Mouse (Mus musculus): Measurements from ENCODE around the gene Lrrc72. TPM values are rescaled to one million over a fixed set of nuclear protein-coding genes. Genes with fewer than 3 reads are reported as not detected.

Gene Lrrc72
- polyA plus RNA-seq, 1 experiment from 2014 or later, result not detected

GRCm38 (mm10) chr12:36241171-36241570 is 12.0 kb downstream of the Lrrc72 start:
- no peaks in the 10 kb centered on the region for H3K9me3 ChIP-seq (ENCODE audit: control insufficient read depth, low read length)
- 88% methylated on average over 3 of the region's 3 CpGs for WGBS
- no peaks in the 10 kb centered on the region for H3K27me3 ChIP-seq (ENCODE audit: control insufficient read depth, insufficient read depth, low read length)
- no peak overlapping the region for H3K4me3 ChIP-seq (ENCODE audit: low read depth, low read length)
- no peak for ATAC-seq (ENCODE audit: insufficient number of reproducible peaks, low FRiP score, low TSS enrichment, low read depth)
- no peak overlapping the region for H3K27ac ChIP-seq (replicated peaks; ENCODE audit: low read depth, low read length)
- no peak for DNase-seq (ENCODE audit: low spot score)
- H3K36me3 ChIP-seq (ENCODE audit: control insufficient read depth, insufficient read depth, low read length), result no peaks in the 10 kb centered on the region
- no peak overlapping the region for H3K4me2 ChIP-seq (ENCODE audit: low read depth, severe bottlenecking)
- H3K4me1 ChIP-seq (ENCODE audit: control insufficient read depth, insufficient read depth, low read length), result no peaks in the 10 kb centered on the region
- H3K9ac ChIP-seq (ENCODE audit: low read length), result no peak overlapping the region

GRCm38 (mm10) chr12:36231386-36231785 is 21.8 kb downstream of the Lrrc72 start:
- no peak overlapping the region for H3K4me3 ChIP-seq (ENCODE audit: low read depth, low read length)
- H3K4me1 ChIP-seq (ENCODE audit: control insufficient read depth, insufficient read depth, low read length), result no peaks in the 10 kb centered on the region
- WGBS, result 84% methylated on average over 2 of the region's 2 CpGs

GRCm38 (mm10) chr12:36224392-36224791 is 28.8 kb downstream of the Lrrc72 start:
- DNase-seq (ENCODE audit: low spot score) (no peak), ATAC-seq (ENCODE audit: insufficient number of reproducible peaks, low FRiP score, low TSS enrichment, low read depth) (no peak)
- Histone ChIP-seq H3K4me3 (ENCODE audit: low read depth, low read length) (no peak overlapping the region), H3K27ac (replicated peaks; ENCODE audit: low read depth, low read length) (no peak overlapping the region), H3K27me3 (ENCODE audit: control insufficient read depth, insufficient read depth, low read length) (no peaks in the 10 kb centered on the region), H3K4me1 (ENCODE audit: control insufficient read depth, insufficient read depth, low read length) (no peaks in the 10 kb centered on the region), H3K9me3 (ENCODE audit: control insufficient read depth, low read length) (no peaks in the 10 kb centered on the region), H3K9ac (ENCODE audit: low read length) (no peak overlapping the region), H3K4me2 (ENCODE audit: low read depth, severe bottlenecking) (no peak overlapping the region), H3K36me3 (ENCODE audit: control insufficient read depth, insufficient read depth, low read length) (no peaks in the 10 kb centered on the region)
- WGBS, result 78% methylated on average over 4 of the region's 4 CpGs

More at GRCm38 (mm10) chr12:36231386-36231785, 21.8 kb downstream of the Lrrc72 start:
- Histone ChIP-seq H3K36me3 (ENCODE audit: control insufficient read depth, insufficient read depth, low read length) (no peaks in the 10 kb centered on the region), H3K9me3 (ENCODE audit: control insufficient read depth, low read length) (no peaks in the 10 kb centered on the region), H3K27ac (replicated peaks; ENCODE audit: low read depth, low read length) (no peak overlapping the region), H3K27me3 (ENCODE audit: control insufficient read depth, insufficient read depth, low read length) (no peaks in the 10 kb centered on the region), H3K9ac (ENCODE audit: low read length) (no peak overlapping the region), H3K4me2 (ENCODE audit: low read depth, severe bottlenecking) (no peak overlapping the region)
- ATAC-seq (ENCODE audit: insufficient number of reproducible peaks, low FRiP score, low TSS enrichment, low read depth) (no peak), DNase-seq (ENCODE audit: low spot score) (no peak)

- H3K4me2 ChIP-seq (ENCODE audit: low read depth, severe bottlenecking), result no peak overlapping the region
- H3K36me3 ChIP-seq (ENCODE audit: control insufficient read depth, insufficient read depth, low read length), result no peaks in the 10 kb centered on the region
- no peaks in the 10 kb centered on the region for H3K9me3 ChIP-seq (ENCODE audit: control insufficient read depth, low read length)
- no peak for DNase-seq (ENCODE audit: low spot score)
- H3K9ac ChIP-seq (ENCODE audit: low read length), result no peak overlapping the region
- H3K27ac ChIP-seq (replicated peaks; ENCODE audit: low read depth, low read length), result no peak overlapping the region
- H3K4me1 ChIP-seq (ENCODE audit: control insufficient read depth, insufficient read depth, low read length), result no peaks in the 10 kb centered on the region
- 76% methylated on average over 10 of the region's 10 CpGs for WGBS
- H3K27me3 ChIP-seq (ENCODE audit: control insufficient read depth, insufficient read depth, low read length), result no peaks in the 10 kb centered on the region
- H3K4me3 ChIP-seq (ENCODE audit: low read depth, low read length), result no peak overlapping the region
- ATAC-seq (ENCODE audit: insufficient number of reproducible peaks, low FRiP score, low TSS enrichment, low read depth), result no peak
Observed at GRCm38 (mm10) chr12:36216905-36217304, 36.3 kb downstream of the Lrrc72 start.

GRCm38 (mm10) chr12:36216230-36216629 is 37.0 kb downstream of the Lrrc72 start:
- no peaks in the 10 kb centered on the region for H3K9me3 ChIP-seq (ENCODE audit: control insufficient read depth, low read length)
- no peaks in the 10 kb centered on the region for H3K36me3 ChIP-seq (ENCODE audit: control insufficient read depth, insufficient read depth, low read length)
- H3K4me1 ChIP-seq (ENCODE audit: control insufficient read depth, insufficient read depth, low read length), result no peaks in the 10 kb centered on the region
- no peak overlapping the region for H3K9ac ChIP-seq (ENCODE audit: low read length)
- ATAC-seq (ENCODE audit: insufficient number of reproducible peaks, low FRiP score, low TSS enrichment, low read depth) (no peak), DNase-seq (ENCODE audit: low spot score) (no peak)
- 74% methylated on average over 4 of the region's 4 CpGs for WGBS
- H3K27me3 ChIP-seq (ENCODE audit: control insufficient read depth, insufficient read depth, low read length), result no peaks in the 10 kb centered on the region
- H3K27ac ChIP-seq (replicated peaks; ENCODE audit: low read depth, low read length), result no peak overlapping the region
- no peak overlapping the region for H3K4me3 ChIP-seq (ENCODE audit: low read depth, low read length)
- H3K4me2 ChIP-seq (ENCODE audit: low read depth, severe bottlenecking), result no peak overlapping the region

GRCm38 (mm10) chr12:36215149-36215480 is 38.1 kb downstream of the Lrrc72 start:
- DNase-seq (ENCODE audit: low spot score), result peak; percentile 71
- no peaks in the 10 kb centered on the region for H3K4me1 ChIP-seq (ENCODE audit: control insufficient read depth, insufficient read depth, low read length)
- no peak overlapping the region for H3K4me2 ChIP-seq (ENCODE audit: low read depth, severe bottlenecking)
- no peak overlapping the region for H3K4me3 ChIP-seq (ENCODE audit: low read depth, low read length)
- no peak for ATAC-seq (ENCODE audit: insufficient number of reproducible peaks, low FRiP score, low TSS enrichment, low read depth)
- H3K9ac ChIP-seq (ENCODE audit: low read length), result no peak overlapping the region
- WGBS, result 3% methylated on average over 1 of the region's 1 CpGs
- no peak overlapping the region for H3K27ac ChIP-seq (replicated peaks; ENCODE audit: low read depth, low read length)
- H3K36me3 ChIP-seq (ENCODE audit: control insufficient read depth, insufficient read depth, low read length), result no peaks in the 10 kb centered on the region
- no peaks in the 10 kb centered on the region for H3K9me3 ChIP-seq (ENCODE audit: control insufficient read depth, low read length)
- no peaks in the 10 kb centered on the region for H3K27me3 ChIP-seq (ENCODE audit: control insufficient read depth, insufficient read depth, low read length)

- H3K9me3 ChIP-seq (ENCODE audit: control insufficient read depth, low read length), result no peaks in the 10 kb centered on the region
- WGBS, result 50% methylated on average over 8 of the region's 8 CpGs
- H3K27ac ChIP-seq (replicated peaks; ENCODE audit: low read depth, low read length), result no peak overlapping the region
- no peak overlapping the region for H3K4me3 ChIP-seq (ENCODE audit: low read depth, low read length)
- no peak overlapping the region for H3K9ac ChIP-seq (ENCODE audit: low read length)
- no peak overlapping the region for H3K4me2 ChIP-seq (ENCODE audit: low read depth, severe bottlenecking)
- no peaks in the 10 kb centered on the region for H3K4me1 ChIP-seq (ENCODE audit: control insufficient read depth, insufficient read depth, low read length)
- DNase-seq (ENCODE audit: low spot score), result no peak
- no peaks in the 10 kb centered on the region for H3K27me3 ChIP-seq (ENCODE audit: control insufficient read depth, insufficient read depth, low read length)
- no peak for ATAC-seq (ENCODE audit: insufficient number of reproducible peaks, low FRiP score, low TSS enrichment, low read depth)
- no peaks in the 10 kb centered on the region for H3K36me3 ChIP-seq (ENCODE audit: control insufficient read depth, insufficient read depth, low read length)
Observed at GRCm38 (mm10) chr12:36214389-36215148, 38.6 kb downstream of the Lrrc72 start.

GRCm38 (mm10) chr12:36210096-36210495 is 43.1 kb downstream of the Lrrc72 start:
- no peaks in the 10 kb centered on the region for H3K9me3 ChIP-seq (ENCODE audit: control insufficient read depth, low read length)
- no peak for ATAC-seq (ENCODE audit: insufficient number of reproducible peaks, low FRiP score, low TSS enrichment, low read depth)
- WGBS, result 72% methylated on average over 4 of the region's 4 CpGs

GRCm38 (mm10) chr12:36208456-36208855 is 44.7 kb downstream of the Lrrc72 start:
- H3K9ac ChIP-seq (ENCODE audit: low read length), result no peak overlapping the region
- DNase-seq (ENCODE audit: low spot score) (peak; percentile 28), ATAC-seq (ENCODE audit: insufficient number of reproducible peaks, low FRiP score, low TSS enrichment, low read depth) (no peak)
- H3K27ac ChIP-seq (replicated peaks; ENCODE audit: low read depth, low read length), result no peak overlapping the region
- H3K4me1 ChIP-seq (ENCODE audit: control insufficient read depth, insufficient read depth, low read length), result 0 out of 2 replicates have a peak, but pooled peaks cover 3% of the 10 kb centered on the region
- no peaks in the 10 kb centered on the region for H3K9me3 ChIP-seq (ENCODE audit: control insufficient read depth, low read length)
- no peaks in the 10 kb centered on the region for H3K27me3 ChIP-seq (ENCODE audit: control insufficient read depth, insufficient read depth, low read length)
- no peak overlapping the region for H3K4me2 ChIP-seq (ENCODE audit: low read depth, severe bottlenecking)
- no peak overlapping the region for H3K4me3 ChIP-seq (ENCODE audit: low read depth, low read length)
- H3K36me3 ChIP-seq (ENCODE audit: control insufficient read depth, insufficient read depth, low read length), result no peaks in the 10 kb centered on the region
- 62% methylated on average over 19 of the region's 19 CpGs for WGBS

More at GRCm38 (mm10) chr12:36210096-36210495, 43.1 kb downstream of the Lrrc72 start:
- Histone ChIP-seq H3K4me2 (ENCODE audit: low read depth, severe bottlenecking) (no peak overlapping the region), H3K9ac (ENCODE audit: low read length) (no peak overlapping the region), H3K36me3 (ENCODE audit: control insufficient read depth, insufficient read depth, low read length) (no peaks in the 10 kb centered on the region), H3K27ac (replicated peaks; ENCODE audit: low read depth, low read length) (no peak overlapping the region), H3K27me3 (ENCODE audit: control insufficient read depth, insufficient read depth, low read length) (no peaks in the 10 kb centered on the region), H3K4me1 (ENCODE audit: control insufficient read depth, insufficient read depth, low read length) (0 out of 2 replicates have a peak, but pooled peaks cover 3% of the 10 kb centered on the region), H3K4me3 (ENCODE audit: low read depth, low read length) (no peak overlapping the region)
- no peak for DNase-seq (ENCODE audit: low spot score)

Data from limb, embryonic 11.5 days (tissue).